Mouse (Mus musculus) liver, adult 2 months (tissue): ENCODE measurements at regions not wholly inside any gene's neighbourhood (a gene's known extent, or its start where the extent isn't known, plus 50 kb on each side); places are given as distances from the start of the nearest gene placed in this dataset.

Experiments used
- CTCF ChIP-seq: fragments of 200-500 bp; IDR thresholded peaks from 2 replicates; pipeline ENCODE4 v1.5.1; 2011; ENCODE audit warnings: low read depth, low read length, control low read depth
- POLR2A ChIP-seq: fragments of 200-500 bp; IDR thresholded peaks from 2 replicates; pipeline ENCODE4 v1.6.1; 2011; ENCODE audit warnings: low read length, control low read depth; ENCODE audit not compliant: insufficient read depth; ENCODE audit errors: extremely low read depth

DNA sequence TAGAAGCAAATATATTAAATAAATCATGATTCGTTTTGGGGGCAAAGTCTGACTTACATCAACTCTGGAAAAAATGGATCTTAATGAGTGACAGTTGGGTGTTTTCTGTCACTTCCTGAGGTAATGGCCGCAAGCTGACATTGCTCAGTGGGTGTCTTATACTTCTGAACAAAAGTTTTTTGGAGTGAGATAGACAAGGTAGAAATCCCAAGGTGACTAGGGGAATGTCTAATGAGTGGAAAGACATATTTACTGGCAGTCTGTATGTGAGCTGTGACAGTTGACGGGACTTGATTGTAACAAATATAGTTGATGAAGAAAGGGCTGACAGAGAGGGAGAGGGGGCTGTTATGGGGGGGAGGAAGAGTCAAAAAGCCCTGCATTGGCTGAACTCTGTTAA is 257.8 kb downstream of the Tcf7l2 start:
- TF ChIP-seq CTCF (no peak), POLR2A (no peak)
